7 mouse cellular contexts compared by ENCODE assay signal in genomic region chr11:72214591-72215409, GRCm38 (mm10). TPM values are rescaled to one million over a fixed set of nuclear protein-coding genes. Genes with fewer than 3 reads are reported as not detected.
DNase-seq lines count a peak whose midpoint lies in the region; ATAC-seq and TF ChIP-seq lines count a peak whose summit lies in the region.

No protein-coding gene starts in this region.

- peaks cover 3% of the 10 kb centered on the region for H3K36me3 ChIP-seq in embryonic facial prominence, embryonic 11.5 days (replicated peaks; ENCODE audit: control insufficient read depth, insufficient read depth, low read depth, low read length)
- no peaks in the 10 kb centered on the region for H3K36me3 ChIP-seq in kidney, adult 2 months (ENCODE audit: control insufficient read depth, insufficient read depth, low read length)
- peaks cover 25% of the 10 kb centered on the region for H3K36me3 ChIP-seq in limb, embryonic 12.5 days
- H3K36me3 ChIP-seq in midbrain, embryonic 15.5 days (replicated peaks), result peaks cover 16% of the 10 kb centered on the region
- H3K36me3 ChIP-seq in spleen, adult 2 months (ENCODE audit: control insufficient read depth, insufficient read depth, low read length), result peaks cover 2% of the 10 kb centered on the region; the same call in 1 of the 2 replicates

- peak; percentile 95 for ATAC-seq in embryonic facial prominence, embryonic 11.5 days (replicated peaks; ENCODE audit: insufficient number of reproducible peaks, low FRiP score, low TSS enrichment, low read depth)
- peak; percentile 92 for ATAC-seq in limb, embryonic 12.5 days (ENCODE audit: insufficient number of reproducible peaks, insufficient read depth, low FRiP score, low TSS enrichment, low read depth)
- ATAC-seq in midbrain, embryonic 15.5 days (replicated peaks), result peak; percentile 97

- H3K4me1 ChIP-seq in embryonic facial prominence, embryonic 11.5 days (ENCODE audit: control insufficient read depth, insufficient read depth, low read length), result no peaks in the 10 kb centered on the region
- H3K4me1 ChIP-seq in kidney, adult 2 months (ENCODE audit: control insufficient read depth, insufficient read depth, low read length), result no peaks in the 10 kb centered on the region; the same call in 1 of the 2 replicates
- peaks cover 12% of the 10 kb centered on the region for H3K4me1 ChIP-seq in limb, embryonic 12.5 days (replicated peaks)
- H3K4me1 ChIP-seq in midbrain, embryonic 15.5 days, result peaks cover 30% of the 10 kb centered on the region
- H3K4me1 ChIP-seq in spleen, adult 2 months (ENCODE audit: control insufficient read depth, insufficient read depth, insufficient read length), result peaks cover 2% of the 10 kb centered on the region; the same call in 1 of the 2 replicates

- H3K27me3 ChIP-seq in embryonic facial prominence, embryonic 11.5 days (ENCODE audit: control insufficient read depth, insufficient read depth, low read length), result no peaks in the 10 kb centered on the region
- no peaks in the 10 kb centered on the region for H3K27me3 ChIP-seq in kidney, adult 2 months (replicated peaks; ENCODE audit: control insufficient read depth, insufficient read depth, low read length)
- no peaks in the 10 kb centered on the region for H3K27me3 ChIP-seq in limb, embryonic 12.5 days
- H3K27me3 ChIP-seq in midbrain, embryonic 15.5 days (replicated peaks), result no peaks in the 10 kb centered on the region
- H3K27me3 ChIP-seq in spleen, adult 2 months (ENCODE audit: control insufficient read depth, insufficient read depth, low read length), result no peaks in the 10 kb centered on the region

- no peaks in the 10 kb centered on the region for H3K9me3 ChIP-seq in embryonic facial prominence, embryonic 11.5 days (replicated peaks; ENCODE audit: control insufficient read depth, low read length)
- no peaks in the 10 kb centered on the region for H3K9me3 ChIP-seq in limb, embryonic 12.5 days
- no peaks in the 10 kb centered on the region for H3K9me3 ChIP-seq in midbrain, embryonic 15.5 days

- under 1% methylated on average over 51 of the region's 51 CpGs for WGBS in embryonic facial prominence, embryonic 11.5 days
- WGBS in kidney, adult 2 months, result under 1% methylated on average over 51 of the region's 51 CpGs
- WGBS in limb, embryonic 12.5 days, result 2% methylated on average over 51 of the region's 51 CpGs
- under 1% methylated on average over 51 of the region's 51 CpGs for WGBS in midbrain, embryonic 15.5 days
- 2% methylated on average over 51 of the region's 51 CpGs for WGBS in spleen, adult 2 months

- H3K4me2 ChIP-seq in embryonic facial prominence, embryonic 11.5 days (ENCODE audit: low read depth, low read length), result peak overlapping the region; percentile 92
- peak overlapping the region; percentile 88 for H3K4me2 ChIP-seq in limb, embryonic 12.5 days
- H3K4me2 ChIP-seq in midbrain, embryonic 15.5 days, result peak overlapping the region; percentile 82

- DNase-seq in adrenal gland, postnatal 14 days, result peak; percentile 97
- DNase-seq in embryonic facial prominence, embryonic 11.5 days (ENCODE audit: low spot score), result peak; percentile 98
- peak; percentile 96 for DNase-seq in heart, adult 18-20 months
- DNase-seq in kidney, adult 2 months, result peak; percentile 97
- peak; percentile 92 to 97 for DNase-seq in spleen, adult 2 months (ENCODE audit: low read depth in 1 of 2, low spot score in 2 of 2)

- H3K4me3 ChIP-seq in embryonic facial prominence, embryonic 11.5 days (ENCODE audit: low read depth, low read length), result peak overlapping the region; percentile 84
- H3K4me3 ChIP-seq in kidney, adult 2 months (ENCODE audit: insufficient read depth, low read depth, low read length), result peak overlapping the region; percentile 86
- H3K4me3 ChIP-seq in limb, embryonic 12.5 days (replicated peaks), result peak overlapping the region; percentile 66
- peak overlapping the region; percentile 84 for H3K4me3 ChIP-seq in midbrain, embryonic 15.5 days
- peak overlapping the region; percentile 78 for H3K4me3 ChIP-seq in spleen, adult 2 months (ENCODE audit: extremely low read depth, insufficient read depth, insufficient read length)

- H3K27ac ChIP-seq in embryonic facial prominence, embryonic 11.5 days (replicated peaks; ENCODE audit: low read depth, low read length), result no peak overlapping the region; the same call in 1 of the 2 replicates
- H3K27ac ChIP-seq in kidney, adult 2 months (ENCODE audit: insufficient read depth, low read depth, low read length), result peak overlapping the region; percentile 57
- H3K27ac ChIP-seq in limb, embryonic 12.5 days, result peak overlapping the region; percentile 60
- peak overlapping the region; percentile 85 for H3K27ac ChIP-seq in midbrain, embryonic 15.5 days
- H3K27ac ChIP-seq in spleen, adult 2 months (ENCODE audit: insufficient read depth, low read length), result peak overlapping the region; percentile 65

- no peak for TF ChIP-seq POLR2A in kidney, adult 2 months (IDR thresholded peaks at IDR 0.05; ENCODE audit: low read depth, low read length)
- peak; percentile 18; the same call in 1 of the 2 replicates for TF ChIP-seq POLR2A in spleen, adult 2 months (IDR thresholded peaks at IDR 0.05; ENCODE audit: low read depth, low read length)

- no peak for TF ChIP-seq CTCF in kidney, adult 2 months (conservative IDR thresholded peaks at IDR 0.05; ENCODE audit: insufficient read depth, insufficient read length, low read depth, low read length)
- no peak for TF ChIP-seq CTCF in spleen, adult 2 months (IDR thresholded peaks at IDR 0.05; ENCODE audit: extremely low read depth, insufficient read depth, insufficient read length, insufficient replicate concordance)

- peak overlapping the region; percentile 80 for H3K9ac ChIP-seq in embryonic facial prominence, embryonic 11.5 days (replicated peaks; ENCODE audit: low read length)
- H3K9ac ChIP-seq in limb, embryonic 12.5 days (replicated peaks), result peak overlapping the region; percentile 76
- peak overlapping the region; percentile 83 for H3K9ac ChIP-seq in midbrain, embryonic 15.5 days

RNA-seq across cellular contexts. Expression of gene Med31, which starts 0.6 kb away (rescaled TPM):
- total RNA-seq in adrenal gland, postnatal 14 days (2021), result 12.3 and 13.6 TPM in 2 replicates
- polyA plus RNA-seq in embryonic facial prominence, embryonic 11.5 days (2014; fragmentation: Nextera tagmentation; extraction: Ambion mirVana), result 52.4 and 55.5 TPM in 2 replicates
- total RNA-seq in heart, adult 18-20 months (2021), result 10 to 100 TPM; 10.4 to 10.7 TPM
- 8.3 and 9.4 TPM in 2 replicates for polyA plus RNA-seq in kidney, adult 2 months (2012; rRNA removed)
- 48.2 and 48.8 TPM in 2 replicates for polyA plus RNA-seq in limb, embryonic 12.5 days (2016; fragmentation: Nextera tagmentation; extraction: Ambion mirVana)
- 53.5 and 57.1 TPM in 2 replicates for polyA plus RNA-seq in midbrain, embryonic 15.5 days (2015; fragmentation: Nextera tagmentation; extraction: Ambion mirVana)
- polyA plus RNA-seq in spleen, adult 2 months (2012; rRNA removed), result 3.0 and 3.3 TPM in 2 replicates

RNA-seq across cellular contexts. Expression of gene Txndc17, which starts 7.5 kb away (rescaled TPM):
- total RNA-seq in adrenal gland, postnatal 14 days (2021), result 72.5 and 75.9 TPM in 2 replicates
- polyA plus RNA-seq in embryonic facial prominence, embryonic 11.5 days (2014; fragmentation: Nextera tagmentation; extraction: Ambion mirVana), result 175 and 192 TPM in 2 replicates
- total RNA-seq in heart, adult 18-20 months (2021), result 10 to 100 TPM; 40.3 to 46.9 TPM
- 125 and 149 TPM in 2 replicates for polyA plus RNA-seq in kidney, adult 2 months (2012; rRNA removed)
- polyA plus RNA-seq in limb, embryonic 12.5 days (2016; fragmentation: Nextera tagmentation; extraction: Ambion mirVana), result 200 and 201 TPM in 2 replicates
- polyA plus RNA-seq in midbrain, embryonic 15.5 days (2015; fragmentation: Nextera tagmentation; extraction: Ambion mirVana), result 141 and 145 TPM in 2 replicates
- polyA plus RNA-seq in spleen, adult 2 months (2012; rRNA removed), result 15.8 and 19.9 TPM in 2 replicates

RNA-seq across cellular contexts. Expression of gene 4933427D14Rik, which starts 7.5 kb away (rescaled TPM):
- total RNA-seq in adrenal gland, postnatal 14 days (2021), result 8.1 and 9.4 TPM in 2 replicates
- 11.0 and 14.9 TPM in 2 replicates for polyA plus RNA-seq in embryonic facial prominence, embryonic 11.5 days (2014; fragmentation: Nextera tagmentation; extraction: Ambion mirVana)
- total RNA-seq in heart, adult 18-20 months (2021), result 1 to 10 TPM; 1.9 to 2.4 TPM
- 4.6 and 4.8 TPM in 2 replicates for polyA plus RNA-seq in kidney, adult 2 months (2012; rRNA removed)
- polyA plus RNA-seq in limb, embryonic 12.5 days (2016; fragmentation: Nextera tagmentation; extraction: Ambion mirVana), result 17.1 and 21.5 TPM in 2 replicates
- 24.0 and 26.0 TPM in 2 replicates for polyA plus RNA-seq in midbrain, embryonic 15.5 days (2015; fragmentation: Nextera tagmentation; extraction: Ambion mirVana)
- polyA plus RNA-seq in spleen, adult 2 months (2012; rRNA removed), result 3.5 and 3.6 TPM in 2 replicates

RNA-seq across cellular contexts. Expression of gene Gm43951, which starts 8.2 kb away (rescaled TPM):
- 0.78 and 1.4 TPM in 2 replicates for total RNA-seq in adrenal gland, postnatal 14 days (2021)
- 0.10 TPM in 1 of 2 replicates, not detected in the other for polyA plus RNA-seq in embryonic facial prominence, embryonic 11.5 days (2014; fragmentation: Nextera tagmentation; extraction: Ambion mirVana)
- under 1 TPM; 0.13 to 0.15 TPM for total RNA-seq in heart, adult 18-20 months (2021)
- 0.20 and 0.23 TPM in 2 replicates for polyA plus RNA-seq in kidney, adult 2 months (2012; rRNA removed)
- polyA plus RNA-seq in limb, embryonic 12.5 days (2016; fragmentation: Nextera tagmentation; extraction: Ambion mirVana), result 0.81 and 1.1 TPM in 2 replicates
- 1.8 and 1.9 TPM in 2 replicates for polyA plus RNA-seq in midbrain, embryonic 15.5 days (2015; fragmentation: Nextera tagmentation; extraction: Ambion mirVana)
- 0.08 and 0.11 TPM in 2 replicates for polyA plus RNA-seq in spleen, adult 2 months (2012; rRNA removed)

RNA-seq across cellular contexts. Expression of gene Slc13a5, which starts 52.2 kb away (rescaled TPM):
- total RNA-seq in adrenal gland, postnatal 14 days (2021), result 0.11 and 0.15 TPM in 2 replicates
- polyA plus RNA-seq in embryonic facial prominence, embryonic 11.5 days (2014; fragmentation: Nextera tagmentation; extraction: Ambion mirVana), result 0.25 TPM in 1 of 2 replicates, not detected in the other
- total RNA-seq in heart, adult 18-20 months (2021), result not detected
- 0.16 and 0.27 TPM in 2 replicates for polyA plus RNA-seq in kidney, adult 2 months (2012; rRNA removed)
- polyA plus RNA-seq in limb, embryonic 12.5 days (2016; fragmentation: Nextera tagmentation; extraction: Ambion mirVana), result 0.27 TPM in 1 of 2 replicates, not detected in the other
- polyA plus RNA-seq in midbrain, embryonic 15.5 days (2015; fragmentation: Nextera tagmentation; extraction: Ambion mirVana), result 1.4 and 2.8 TPM in 2 replicates
- polyA plus RNA-seq in spleen, adult 2 months (2012; rRNA removed), result not detected in 2 replicates
